ENCODE assay signal across 31 mouse cellular contexts in genomic region chr15:70849652-70850051, GRCm38 (mm10).
DNase-seq lines count a peak whose midpoint lies in the region; ATAC-seq and TF ChIP-seq lines count a peak whose summit lies in the region.
"Had no signal": no experiment of that assay in that cellular context is flagged by ENCODE, and none has a peak within 500 bp of the region (broad histone marks: within the 10 kb centered on the region; RNA-seq: fewer than 3 reads in every experiment).

No protein-coding gene starts in this region.

- H3K36me3 ChIP-seq in forebrain, embryonic 13.5 days (ENCODE audit: poor library complexity, severe bottlenecking), result no peaks in the 10 kb centered on the region
- no peaks in the 10 kb centered on the region for H3K36me3 ChIP-seq in forebrain, embryonic 10.5 days (replicated peaks)
- H3K36me3 ChIP-seq: embryonic facial prominence, embryonic 10.5 days; embryonic facial prominence, embryonic 13.5 days; heart, embryonic 12.5 days; heart, embryonic 15.5 days; hindbrain, embryonic 10.5 days; hindbrain, embryonic 13.5 days; intestine, embryonic 15.5 days had no signal

- WGBS in forebrain, embryonic 13.5 days, result 56% methylated on average over 1 of the region's 1 CpGs
- WGBS in forebrain, embryonic 10.5 days, result 86% methylated on average over 1 of the region's 1 CpGs

- H3K4me3 ChIP-seq in forebrain, embryonic 13.5 days, result no peak overlapping the region
- H3K4me3 ChIP-seq in forebrain, embryonic 10.5 days, result no peak overlapping the region
- H3K4me3 ChIP-seq: embryonic facial prominence, embryonic 10.5 days; embryonic facial prominence, embryonic 13.5 days; erythroblast, embryonic 14.5 days; gastrocnemius, adult 2 months; heart, embryonic 12.5 days; heart, embryonic 15.5 days; hindbrain, embryonic 10.5 days; hindbrain, embryonic 13.5 days; intestine, embryonic 15.5 days had no signal

- no peak for TF ChIP-seq POLR2A in brain, embryonic 14.5 days (IDR thresholded peaks at IDR 0.05; ENCODE audit: borderline replicate concordance, extremely low read depth, insufficient read depth, insufficient read length, poor library complexity, severe bottlenecking)

- no peak for TF ChIP-seq CTCF in brain, embryonic 14.5 days (IDR thresholded peaks at IDR 0.05; ENCODE audit: borderline replicate concordance, extremely low read depth, insufficient read depth, insufficient read length)

- no peak overlapping the region for H3K27ac ChIP-seq in forebrain, embryonic 13.5 days
- H3K27ac ChIP-seq in forebrain, embryonic 10.5 days, result no peak overlapping the region
- H3K27ac ChIP-seq: embryonic facial prominence, embryonic 10.5 days; embryonic facial prominence, embryonic 13.5 days; gastrocnemius, adult 2 months; heart, embryonic 15.5 days; hindbrain, embryonic 10.5 days; hindbrain, embryonic 13.5 days; intestine, embryonic 15.5 days had no signal

- 0 out of 2 replicates have a peak, but pooled peaks cover 3% of the 10 kb centered on the region for H3K4me1 ChIP-seq in forebrain, embryonic 13.5 days
- H3K4me1 ChIP-seq in forebrain, embryonic 10.5 days, result no peaks in the 10 kb centered on the region
- H3K4me1 ChIP-seq: embryonic facial prominence, embryonic 10.5 days; embryonic facial prominence, embryonic 13.5 days; heart, embryonic 12.5 days; heart, embryonic 15.5 days; hindbrain, embryonic 10.5 days; hindbrain, embryonic 13.5 days; intestine, embryonic 15.5 days had no signal

- no peak for DNase-seq in forebrain, embryonic 10.5 days (ENCODE audit: extremely low spot score, low spot score)
- peak; percentile 88 for DNase-seq in Muller cell, postnatal 12 days (ENCODE audit: inconsistent ontology term)
- peak; percentile 40 for DNase-seq in brain, embryonic 14.5 days (ENCODE audit: low read depth)
- peak; percentile 40 for DNase-seq in retina, embryonic 14.5 days (ENCODE audit: low spot score)
- DNase-seq in yolk sac, embryonic 10.5 days (ENCODE audit: low spot score), result no peak
- no peak for DNase-seq in adrenal gland, postnatal 10 days
- DNase-seq: adrenal gland, adult 8-10 months; adrenal gland, postnatal 36 days; cerebellum, adult 11 months; cerebellum, adult 2 months; cerebellum, postnatal 10 days; cerebellum, postnatal 36 days; embryo, embryonic 11 days; gastrocnemius, adult 2 months; gastrocnemius, postnatal 14 days; heart, adult 11 months; heart, postnatal 10 days; heart, postnatal 36 days; kidney, adult 11 months had no signal

- H3K27me3 ChIP-seq in forebrain, embryonic 13.5 days, result no peaks in the 10 kb centered on the region
- no peaks in the 10 kb centered on the region for H3K27me3 ChIP-seq in forebrain, embryonic 10.5 days (ENCODE audit: poor library complexity, severe bottlenecking)
- H3K27me3 ChIP-seq: embryonic facial prominence, embryonic 13.5 days; heart, embryonic 12.5 days; heart, embryonic 15.5 days; hindbrain, embryonic 13.5 days; intestine, embryonic 15.5 days had no signal

- H3K9me3 ChIP-seq in forebrain, embryonic 13.5 days (replicated peaks), result no peaks in the 10 kb centered on the region
- no peaks in the 10 kb centered on the region for H3K9me3 ChIP-seq in forebrain, embryonic 10.5 days
- H3K9me3 ChIP-seq: embryonic facial prominence, embryonic 10.5 days; embryonic facial prominence, embryonic 13.5 days; heart, embryonic 12.5 days; heart, embryonic 15.5 days; hindbrain, embryonic 10.5 days; hindbrain, embryonic 13.5 days; intestine, embryonic 15.5 days had no signal

- ATAC-seq in forebrain, embryonic 13.5 days, result peak; percentile 55; the same call in 1 of the 2 replicates
- ATAC-seq: activated CD4-positive, CD25-positive, alpha-beta regulatory T cell, adult 4 months; CD4-positive, CD25-positive, alpha-beta regulatory T cell, adult 4 months; hindbrain, embryonic 16.5 days had no signal

- H3K4me2 ChIP-seq in forebrain, embryonic 13.5 days, result no peak overlapping the region
- H3K4me2 ChIP-seq: embryonic facial prominence, embryonic 13.5 days; heart, embryonic 12.5 days; heart, embryonic 15.5 days; hindbrain, embryonic 13.5 days; intestine, embryonic 15.5 days had no signal

- H3K9ac ChIP-seq in forebrain, embryonic 13.5 days, result no peak overlapping the region
- H3K9ac ChIP-seq: embryonic facial prominence, embryonic 13.5 days; heart, embryonic 12.5 days; heart, embryonic 15.5 days; hindbrain, embryonic 13.5 days; intestine, embryonic 15.5 days had no signal

Comparison
In these comparisons a context has a peak if more than half of its experiments do, and no peak if none do; other contexts are left out.
1. DNase-seq: peak in Muller cell, postnatal 12 days (single experiment), brain, embryonic 14.5 days (single experiment) and retina, embryonic 14.5 days (single experiment); none in forebrain, embryonic 10.5 days (single experiment), yolk sac, embryonic 10.5 days (single experiment) and adrenal gland, postnatal 10 days (single experiment).